Comparison of ENCODE assay signal across 7 mouse cellular contexts in genomic region chr19:59344304-59344711, GRCm38 (mm10). TPM values are rescaled to one million over a fixed set of nuclear protein-coding genes. Genes with fewer than 3 reads are reported as not detected.
DNase-seq lines count a peak whose midpoint lies in the region; ATAC-seq and TF ChIP-seq lines count a peak whose summit lies in the region.

No protein-coding gene starts in this region.

- H3K36me3 ChIP-seq in ES-Bruce4 (ENCODE audit: control insufficient read depth, insufficient read depth, low read length, poor library complexity, severe bottlenecking), result no peaks in the 10 kb centered on the region
- no peaks in the 10 kb centered on the region for H3K36me3 ChIP-seq in forebrain, embryonic 10.5 days (replicated peaks)
- H3K36me3 ChIP-seq in hindbrain, embryonic 15.5 days, result no peaks in the 10 kb centered on the region

- TF ChIP-seq CTCF in ES-Bruce4 (IDR thresholded peaks at IDR 0.05; ENCODE audit: low read depth, low read length), result no peak

- no peak overlapping the region for H3K27ac ChIP-seq in ES-Bruce4 (ENCODE audit: insufficient read depth, low read length)
- H3K27ac ChIP-seq in forebrain, embryonic 10.5 days, result peak overlapping the region; percentile 98
- H3K27ac ChIP-seq in hindbrain, embryonic 15.5 days (replicated peaks), result peak overlapping the region; percentile 94

- peak overlapping the region; percentile 58 for H3K4me3 ChIP-seq in ES-Bruce4 (ENCODE audit: low read depth, low read length)
- peak overlapping the region; percentile 75 for H3K4me3 ChIP-seq in forebrain, embryonic 10.5 days
- peak overlapping the region; percentile 91 for H3K4me3 ChIP-seq in hindbrain, embryonic 15.5 days

- under 1% methylated on average over 14 of the region's 14 CpGs for WGBS in forebrain, embryonic 10.5 days
- under 1% methylated on average over 14 of the region's 14 CpGs for WGBS in hindbrain, embryonic 15.5 days

- no peaks in the 10 kb centered on the region for H3K4me1 ChIP-seq in ES-Bruce4 (ENCODE audit: control insufficient read depth, insufficient read depth, low read length)
- peaks cover 59% of the 10 kb centered on the region for H3K4me1 ChIP-seq in forebrain, embryonic 10.5 days
- peaks cover 41% of the 10 kb centered on the region for H3K4me1 ChIP-seq in hindbrain, embryonic 15.5 days (replicated peaks)

- intact Hi-C loops in left cerebral cortex, postnatal 4 days (cut with DNase I), result no loop called here

- H3K27me3 ChIP-seq in ES-Bruce4 (ENCODE audit: control insufficient read depth, insufficient read depth, low read length, poor library complexity, severe bottlenecking), result no peaks in the 10 kb centered on the region
- 0 out of 2 replicates have a peak, but pooled peaks cover 4% of the 10 kb centered on the region for H3K27me3 ChIP-seq in forebrain, embryonic 10.5 days (ENCODE audit: poor library complexity, severe bottlenecking)
- H3K27me3 ChIP-seq in hindbrain, embryonic 15.5 days, result no peaks in the 10 kb centered on the region

- TF ChIP-seq EP300 in ES-Bruce4 (IDR thresholded peaks at IDR 0.05; ENCODE audit: insufficient read depth, low read depth, low read length), result no peak

- ATAC-seq in hindbrain, embryonic 15.5 days (ENCODE audit: low FRiP score, low read depth), result 0 out of 2 replicates have a peak, but pooled peaks have one; percentile 2
- peak; percentile 48 for ATAC-seq in megakaryocyte-erythroid progenitor cell, adult 5-6 weeks (replicated peaks; ENCODE audit: low FRiP score, low TSS enrichment, poor library complexity, severe bottlenecking)

- no peak for TF ChIP-seq POLR2A in ES-Bruce4 (IDR thresholded peaks at IDR 0.05; ENCODE audit: insufficient read depth, low read length)

- peak overlapping the region; percentile 94 for H3K4me2 ChIP-seq in hindbrain, embryonic 15.5 days

- H3K9ac ChIP-seq in ES-Bruce4 (ENCODE audit: low read depth, poor library complexity, severe bottlenecking), result peak overlapping the region; percentile 89
- H3K9ac ChIP-seq in hindbrain, embryonic 15.5 days, result peak overlapping the region; percentile 87

- DNase-seq in adrenal gland, postnatal 25 days, result peak; percentile 21
- DNase-seq in forebrain, embryonic 10.5 days (ENCODE audit: extremely low spot score, low spot score), result peak; percentile 41
- DNase-seq in left cerebral cortex, postnatal 4 days, result peak; percentile 8
- DNase-seq in right cerebral cortex, postnatal 4 days, result peak; percentile 18

- H3K9me3 ChIP-seq in ES-Bruce4 (replicated peaks; ENCODE audit: control insufficient read depth, insufficient read depth, low read length, poor library complexity, severe bottlenecking), result no peaks in the 10 kb centered on the region
- H3K9me3 ChIP-seq in forebrain, embryonic 10.5 days, result no peaks in the 10 kb centered on the region
- H3K9me3 ChIP-seq in hindbrain, embryonic 15.5 days, result no peaks in the 10 kb centered on the region

RNA-seq across cellular contexts. Expression of gene Pdzd8, which starts 1.3 kb away (rescaled TPM):
- 30.7 and 35.1 TPM in 2 replicates for polyA plus RNA-seq in ES-Bruce4 (2011; ENCODE audit: insufficient read depth, insufficient read length, low read depth, missing spikeins)
- total RNA-seq in adrenal gland, postnatal 25 days (2021), result 34.8 and 38.9 TPM in 2 replicates
- 10.0 and 10.3 TPM in 2 replicates for polyA plus RNA-seq in forebrain, embryonic 10.5 days (2016; fragmentation: Nextera tagmentation; extraction: Ambion mirVana)
- polyA plus RNA-seq in hindbrain, embryonic 15.5 days (2015; fragmentation: Nextera tagmentation; extraction: Ambion mirVana), result 10.5 and 11.1 TPM in 2 replicates
- 10 to 100 TPM; 49.5 to 49.6 TPM for total RNA-seq in left cerebral cortex, postnatal 4 days (2021)
- total RNA-seq in megakaryocyte-erythroid progenitor cell, adult 5-6 weeks (2014; fragmentation: Nextera tagmentation), result 31.9 and 35.1 TPM in 2 replicates
- total RNA-seq in megakaryocyte-erythroid progenitor cell, adult 5-6 weeks (2017), result 35.5 and 41.3 TPM in 2 replicates

RNA-seq across cellular contexts. Expression of gene Rps12-ps3, which starts 22.2 kb away (rescaled TPM):
- polyA plus RNA-seq in ES-Bruce4 (2011; ENCODE audit: insufficient read depth, insufficient read length, low read depth, missing spikeins), result 534 and 780 TPM in 2 replicates
- 267 and 689 TPM in 2 replicates for total RNA-seq in adrenal gland, postnatal 25 days (2021)
- polyA plus RNA-seq in forebrain, embryonic 10.5 days (2016; fragmentation: Nextera tagmentation; extraction: Ambion mirVana), result 12.4 and 20.8 TPM in 2 replicates
- polyA plus RNA-seq in hindbrain, embryonic 15.5 days (2015; fragmentation: Nextera tagmentation; extraction: Ambion mirVana), result 4.8 TPM in 1 of 2 replicates, not detected in the other
- 100 to 1,000 TPM; 506 to 561 TPM for total RNA-seq in left cerebral cortex, postnatal 4 days (2021)
- 403 and 406 TPM in 2 replicates for total RNA-seq in megakaryocyte-erythroid progenitor cell, adult 5-6 weeks (2014; fragmentation: Nextera tagmentation)
- total RNA-seq in megakaryocyte-erythroid progenitor cell, adult 5-6 weeks (2017), result 963 and 1,109 TPM in 2 replicates
